Mouse (Mus musculus) spleen, embryonic (tissue): Measurements from ENCODE around the gene Wnt2.

Source experiments
- CTCF ChIA-PET: fragments of 350-600 bp; sonication (Branson Sonifier 250); formaldehyde crosslinking; loops from one replicate; lab custom pipeline; 2022; lab: Charles Lee

Gene Wnt2

DNA sequence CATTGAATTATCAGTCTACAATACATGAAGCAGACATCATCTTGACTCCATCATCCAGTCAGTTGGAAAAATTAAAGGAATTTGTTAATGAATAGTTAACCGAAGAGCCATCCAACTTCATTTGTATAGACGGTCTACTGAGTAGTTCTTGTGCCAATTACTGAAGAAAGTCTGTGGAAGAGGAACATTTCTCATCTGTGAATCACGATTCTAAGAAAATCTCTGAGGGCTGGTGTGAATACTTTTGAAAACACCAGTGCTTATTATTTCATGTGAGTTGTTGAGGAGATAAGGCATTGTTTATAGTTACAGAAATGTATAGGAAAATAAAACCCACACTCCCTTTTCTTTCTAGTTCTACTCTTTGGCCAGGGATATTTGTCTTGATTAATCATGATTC is 51.5 kb downstream of the Wnt2 start:
- CTCF ChIA-PET = no interaction called here

DNA sequence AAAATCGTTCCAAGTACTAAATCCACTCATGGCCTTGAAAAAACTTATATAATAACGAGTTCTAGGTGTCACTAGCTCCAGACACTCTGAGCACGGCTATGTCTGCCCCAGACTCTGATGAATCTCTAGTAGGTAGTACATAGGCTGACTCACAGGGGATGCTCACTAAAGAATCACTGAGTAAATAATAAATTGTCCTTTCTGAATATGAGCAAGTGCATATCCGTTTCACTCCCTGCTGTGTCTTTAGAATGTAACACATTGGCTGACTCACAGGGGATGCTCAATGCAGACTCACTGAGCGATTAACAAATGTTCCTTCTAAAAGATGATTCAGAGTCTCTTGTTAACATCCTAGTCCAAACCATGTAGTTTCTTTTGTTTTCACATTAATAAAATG is 52.1 kb downstream of the Wnt2 start:
- CTCF ChIA-PET = no interaction called here

DNA sequence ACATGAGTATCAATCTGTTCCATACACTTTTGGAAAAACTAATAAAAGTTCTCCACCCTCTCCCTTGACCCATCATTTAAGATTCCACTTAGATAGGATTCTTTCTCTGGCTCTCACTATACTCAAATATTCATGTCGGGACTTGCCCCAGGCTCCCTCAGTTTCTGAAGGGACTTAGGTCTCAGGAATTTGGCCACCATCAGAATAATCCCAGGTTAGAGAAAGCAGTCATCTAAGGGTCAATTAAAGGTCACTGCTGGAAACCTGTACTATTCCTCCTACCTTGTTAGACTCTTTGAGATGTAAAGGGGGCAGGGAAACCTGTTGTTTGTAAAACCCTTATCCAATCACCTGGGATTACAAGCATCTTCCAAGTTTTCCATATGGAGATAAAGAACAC is 53.2 kb downstream of the Wnt2 start:
- CTCF ChIA-PET = no interaction called here

DNA sequence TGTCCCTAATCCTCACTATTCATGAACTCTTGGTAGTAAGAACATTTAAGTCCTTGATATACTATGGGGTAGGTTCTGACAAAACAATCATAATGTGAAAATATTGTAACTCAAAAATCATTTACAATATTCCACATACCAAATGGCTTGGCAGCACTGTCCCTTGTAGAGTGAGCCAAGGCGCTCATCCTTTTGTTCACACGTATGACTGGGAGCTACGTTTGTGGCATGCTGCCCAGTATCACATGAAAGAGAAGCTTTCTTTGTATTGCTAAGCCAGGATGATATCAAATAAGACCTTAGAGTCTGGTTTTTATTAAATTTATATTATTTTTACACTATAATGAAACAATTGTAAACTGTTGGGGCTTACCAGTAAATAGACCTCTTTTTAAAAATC is 56.0 kb downstream of the Wnt2 start:
- CTCF ChIA-PET = no interaction called here

DNA sequence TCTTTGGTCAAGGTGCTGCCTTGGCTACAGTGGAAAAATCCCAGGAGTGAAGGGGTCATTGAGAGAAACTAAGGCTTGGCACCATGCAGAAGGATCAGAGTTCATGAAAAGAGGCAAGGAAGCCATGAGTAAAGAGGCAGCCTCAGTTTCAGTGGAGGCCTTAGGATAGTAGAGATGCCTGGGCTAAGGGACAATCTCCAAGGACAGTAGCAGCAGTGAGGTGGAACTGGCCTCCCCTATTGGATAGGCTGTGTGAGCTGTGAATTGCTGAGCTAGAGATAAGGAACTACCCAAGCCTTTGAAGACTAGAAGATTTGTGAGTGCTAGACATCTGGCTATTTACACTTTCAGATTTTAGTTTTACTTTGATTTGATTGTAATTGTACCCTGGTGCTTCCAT is 59.0 kb downstream of the Wnt2 start:
- CTCF ChIA-PET = no interaction called here

DNA sequence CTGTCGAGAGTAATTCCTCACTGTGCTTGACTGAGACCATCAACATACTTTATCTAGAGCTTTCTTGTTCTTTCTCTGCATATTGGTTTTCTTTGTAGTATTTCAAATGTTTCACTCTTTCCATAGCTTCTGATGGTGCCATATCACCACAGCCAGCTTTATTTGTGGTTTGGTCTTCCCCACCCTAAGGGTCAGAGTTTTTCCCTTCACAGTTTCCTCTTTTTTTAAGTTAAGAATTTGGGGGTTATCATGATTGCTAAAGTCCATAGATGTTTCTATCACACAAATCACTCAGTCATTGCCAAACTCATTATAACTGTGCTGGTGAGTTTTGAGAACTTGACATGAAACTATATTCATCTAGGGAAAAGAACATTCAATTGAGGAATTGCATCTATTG is 60.6 kb downstream of the Wnt2 start:
- CTCF ChIA-PET = no interaction called here

DNA sequence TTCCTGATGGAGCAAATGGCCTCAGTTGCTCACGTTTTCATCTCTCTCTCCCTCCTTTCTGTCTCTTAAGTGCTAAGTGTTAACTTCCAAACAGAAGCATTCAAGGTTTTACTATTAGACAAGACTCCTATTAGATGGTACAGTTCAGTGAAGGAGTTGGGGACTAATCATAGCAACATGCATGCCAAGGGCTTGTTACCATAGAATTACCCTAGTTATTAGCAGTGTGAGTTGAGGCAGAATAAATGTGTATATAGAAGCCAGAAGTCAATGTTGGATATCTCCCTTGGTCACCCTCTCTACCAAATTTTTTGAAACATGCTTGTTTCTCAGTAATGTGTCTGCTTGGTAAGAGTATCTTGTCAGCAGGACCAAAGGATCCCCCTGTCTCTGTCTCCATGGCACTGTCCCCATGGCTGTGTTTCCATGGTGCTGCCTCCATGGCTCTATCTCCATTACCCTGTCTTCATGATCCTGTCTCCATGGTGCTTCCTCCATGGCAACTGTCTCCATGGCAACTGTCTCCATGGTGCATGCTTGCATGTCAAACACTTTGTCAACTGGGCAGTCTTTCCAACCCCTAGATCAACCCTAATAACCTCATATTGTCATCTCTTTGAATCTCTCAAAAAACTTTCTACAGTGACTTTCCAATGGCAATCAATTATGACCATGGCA is 61.8 kb downstream of the Wnt2 start:
- CTCF ChIA-PET = no interaction called here

DNA sequence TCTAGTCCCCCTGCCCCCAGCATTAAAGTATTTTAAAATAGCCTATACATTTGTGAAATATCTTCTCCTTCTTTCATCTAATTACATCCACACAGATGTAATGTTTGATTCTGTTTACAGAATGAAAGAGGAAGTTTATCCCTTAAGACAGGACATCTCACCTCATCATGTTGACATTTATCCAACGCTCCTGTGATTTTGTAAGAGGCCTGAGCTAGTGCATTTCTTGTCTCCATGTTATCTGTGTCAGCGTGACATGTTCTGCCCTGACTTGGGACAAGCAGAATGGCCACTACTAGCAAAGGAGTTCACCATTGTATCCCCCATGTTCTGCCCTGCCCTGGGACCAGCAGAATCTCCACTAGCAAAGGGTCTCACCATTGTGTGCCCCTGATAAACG is 66.9 kb downstream of the Wnt2 start:
- CTCF ChIA-PET = no interaction called here

DNA sequence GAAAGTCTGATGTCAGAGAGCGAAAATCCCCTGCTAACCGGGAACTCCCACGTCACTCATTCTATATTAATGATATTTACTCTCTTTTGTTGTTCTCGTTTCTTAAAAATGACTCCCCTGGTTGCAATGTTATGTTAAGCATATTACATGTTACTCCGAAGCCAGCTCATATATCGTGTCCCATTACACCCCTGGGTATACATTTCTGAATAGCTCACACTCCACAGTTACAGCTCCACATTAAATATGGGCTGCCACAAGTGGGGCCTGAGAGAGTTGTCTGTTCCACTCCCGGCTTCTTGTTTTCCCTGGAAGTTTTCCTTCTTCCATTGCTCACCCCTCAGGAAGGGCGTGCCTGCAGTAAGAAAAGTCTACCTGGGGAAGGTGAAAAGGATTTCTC is 78.6 kb downstream of the Wnt2 start:
- CTCF ChIA-PET = no interaction called here

DNA sequence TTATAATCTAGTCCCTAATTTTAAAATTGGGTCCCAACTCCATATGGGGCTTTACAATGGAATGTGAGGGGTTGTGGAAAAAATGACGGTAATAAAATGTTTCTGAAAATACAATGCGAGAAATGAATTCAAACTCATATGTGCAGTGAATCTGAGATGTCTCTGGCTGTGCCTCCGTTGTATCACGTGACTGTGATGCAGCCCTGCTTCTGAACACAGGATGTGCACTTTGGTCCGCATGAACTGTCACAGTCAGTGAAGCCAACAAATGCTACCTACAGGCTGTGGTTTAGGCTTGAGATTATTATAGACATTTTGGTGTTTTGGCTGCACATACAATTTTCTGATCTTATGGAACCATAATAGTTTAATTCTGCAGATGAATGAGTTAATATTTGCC is 81.3 kb downstream of the Wnt2 start:
- CTCF ChIA-PET = no interaction called here

DNA sequence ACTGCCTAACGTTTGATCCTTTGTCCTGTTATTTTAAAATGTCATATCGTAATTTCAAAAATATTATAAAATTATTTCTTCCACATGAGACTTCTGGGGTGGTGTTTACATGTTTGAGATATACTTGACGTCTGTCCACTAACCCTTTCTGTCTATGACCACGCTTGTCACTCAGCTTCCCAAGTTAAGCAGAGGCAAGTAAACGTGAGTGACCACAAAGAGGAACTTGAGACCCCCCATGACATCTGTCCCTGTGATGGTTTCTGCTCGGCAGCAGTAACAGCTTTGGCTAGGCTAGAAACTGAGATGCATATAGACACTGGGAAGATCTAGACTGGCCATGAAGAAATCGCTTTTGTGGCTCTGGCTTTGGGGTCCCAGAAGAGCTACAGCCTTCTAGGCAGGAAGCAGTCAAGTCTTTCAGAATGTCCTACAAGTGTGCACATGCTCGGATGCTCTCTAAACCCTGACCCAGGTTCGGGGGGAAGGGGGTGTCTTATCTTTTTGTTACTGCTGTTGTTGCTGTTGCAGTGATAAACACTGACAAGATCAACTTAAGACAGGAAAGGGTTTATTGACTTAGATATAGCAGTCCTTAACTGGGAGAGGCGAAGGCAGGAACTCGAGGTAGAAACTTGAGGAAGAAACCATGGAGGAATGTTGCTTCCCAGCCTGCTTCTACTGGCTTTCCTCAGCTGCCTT is 83.1 kb downstream of the Wnt2 start:
- CTCF ChIA-PET = no interaction called here

DNA sequence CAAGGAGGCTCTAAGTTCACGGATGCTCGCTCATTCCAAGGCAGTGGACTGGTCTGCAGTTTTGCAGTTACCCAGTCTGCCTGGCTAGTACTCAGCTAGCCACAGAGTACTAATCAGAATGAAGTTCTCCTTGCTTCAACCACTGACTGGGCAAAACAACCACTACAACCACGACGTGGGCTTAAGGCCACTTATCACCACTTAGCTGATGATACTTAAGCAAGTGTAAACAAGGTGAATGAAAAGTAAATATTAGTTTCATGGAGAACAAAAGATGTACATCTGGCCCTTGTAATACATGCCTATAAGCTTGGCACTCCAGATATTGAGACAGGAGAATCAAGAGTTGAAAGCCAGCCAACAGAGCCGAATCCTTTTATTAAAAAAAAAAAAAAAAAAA is 83.9 kb downstream of the Wnt2 start:
- CTCF ChIA-PET = no interaction called here

DNA sequence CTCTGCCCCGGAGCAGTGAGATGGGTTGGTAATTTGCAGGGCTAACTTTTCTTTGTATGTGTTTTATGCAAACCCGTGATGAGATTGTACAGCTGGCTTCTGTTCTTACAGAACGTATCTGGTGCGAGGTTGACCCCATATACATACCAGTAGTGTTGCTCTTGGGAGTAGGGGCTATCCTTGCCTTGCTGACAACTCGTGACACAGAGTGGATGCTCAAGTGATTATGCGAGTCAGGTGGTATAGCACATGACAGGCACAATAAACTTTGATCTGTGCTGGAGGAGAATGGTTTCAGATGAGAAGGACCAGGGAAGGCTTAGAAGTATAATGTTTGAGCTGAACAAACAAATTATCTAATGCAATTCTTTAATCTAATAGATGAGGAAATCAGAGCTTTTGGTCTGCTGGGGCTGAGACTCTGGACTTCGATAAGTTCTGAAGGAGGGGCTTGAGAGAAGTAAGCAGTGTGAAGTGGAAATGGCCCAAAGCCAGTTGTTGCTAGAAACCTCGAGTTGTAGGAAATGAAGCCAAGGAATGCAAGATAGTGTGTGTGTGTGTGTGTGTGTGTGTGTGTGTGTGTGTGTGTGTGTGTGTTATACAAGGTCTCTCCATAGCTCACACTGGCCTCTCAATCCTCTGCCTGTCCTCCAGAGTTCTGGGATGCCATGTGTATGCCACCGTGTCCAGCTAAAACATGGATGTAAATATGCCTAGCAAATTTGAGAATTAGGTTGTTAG is 86.3 kb downstream of the Wnt2 start:
- CTCF ChIA-PET = no interaction called here

DNA sequence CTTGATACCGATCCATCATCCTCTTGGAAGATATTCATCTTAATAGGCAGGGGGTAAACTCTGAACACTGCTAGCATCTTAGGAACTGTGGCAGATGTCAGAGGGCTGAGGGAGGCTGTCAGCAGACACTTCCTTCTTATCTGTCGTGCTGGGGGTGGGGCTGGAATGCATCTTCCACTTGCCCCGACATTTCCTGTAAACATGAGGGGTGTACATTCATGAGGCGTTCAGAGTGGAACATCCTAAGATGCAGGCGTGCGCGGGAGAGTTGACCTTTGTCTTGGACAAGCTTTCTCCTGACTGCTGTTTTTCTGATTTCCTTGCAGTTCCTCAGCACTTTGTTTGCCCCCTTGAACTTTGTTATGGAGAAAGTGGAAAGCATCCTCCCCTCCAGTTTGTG is 88.0 kb downstream of the Wnt2 start:
- CTCF ChIA-PET = no interaction called here

DNA sequence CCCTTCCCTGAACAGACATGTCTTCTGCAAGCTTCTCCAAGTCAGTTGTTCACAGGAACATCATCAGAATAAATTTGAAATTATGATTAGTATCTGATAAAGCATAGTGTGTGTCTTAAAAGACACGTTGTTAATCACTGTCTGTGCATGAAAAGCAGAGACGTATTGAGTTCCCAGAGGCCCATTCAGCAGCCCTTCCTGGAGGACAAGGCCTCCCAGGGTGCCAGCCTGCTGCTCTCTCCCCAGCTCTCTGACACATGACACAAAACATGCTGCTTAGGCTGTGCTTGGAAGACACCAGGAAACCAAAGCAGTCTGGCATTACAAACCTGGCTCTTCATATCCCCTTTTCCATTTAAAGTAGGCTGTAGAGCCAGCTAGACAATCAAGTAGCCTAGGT is 88.5 kb downstream of the Wnt2 start:
- CTCF ChIA-PET = no interaction called here
